Mouse (Mus musculus): ENCODE results near the gene Trim61. TPM values are rescaled to one million over a fixed set of nuclear protein-coding genes. Genes with fewer than 3 reads are reported as not detected.

Trim61 gene
- not detected in 2 replicates for polyA plus RNA-seq (2014; fragmentation: Nextera tagmentation; extraction: Ambion mirVana)

GRCm38 (mm10) chr8:65018423-65018822 lies at the start of gene Trim61, which contains the start of gene Trim60:
TSS of gene Trim61 (minus strand) at chr8:65018523.
TSS of gene Trim60 (minus strand) at chr8:65018584.
- DNase-seq (no peak), ATAC-seq (ENCODE audit: low FRiP score, low TSS enrichment) (no peak)
- Histone ChIP-seq H3K4me2 (ENCODE audit: low read length) (no peak within 1 kb of the TSS), H3K9me3 (ENCODE audit: control insufficient read depth, low read length) (no peaks in the 10 kb centered on the region), H3K4me1 (ENCODE audit: control insufficient read depth, insufficient read depth, low read length) (no peaks in the 10 kb centered on the region), H3K36me3 (ENCODE audit: control insufficient read depth, insufficient read depth, low read length) (no peaks in the 10 kb centered on the region), H3K4me3 (replicated peaks; ENCODE audit: low read depth, low read length) (no peak within 1 kb of the TSS), H3K27ac (replicated peaks; ENCODE audit: low read depth, low read length) (no peak within 1 kb of the TSS), H3K27me3 (ENCODE audit: control insufficient read depth, insufficient read depth, low read length) (no peaks in the 10 kb centered on the region), H3K9ac (replicated peaks; ENCODE audit: low read length) (no peak within 1 kb of the TSS)
- WGBS, result 89% methylated on average over 8 of the region's 8 CpGs

- Histone ChIP-seq H3K27ac (replicated peaks; ENCODE audit: low read depth, low read length) (no peak overlapping the region), H3K9me3 (ENCODE audit: control insufficient read depth, low read length) (no peaks in the 10 kb centered on the region), H3K9ac (replicated peaks; ENCODE audit: low read length) (no peak overlapping the region), H3K36me3 (ENCODE audit: control insufficient read depth, insufficient read depth, low read length) (no peaks in the 10 kb centered on the region), H3K4me2 (ENCODE audit: low read length) (peak overlapping the region; percentile 18; the same call in 1 of the 2 replicates), H3K4me3 (replicated peaks; ENCODE audit: low read depth, low read length) (no peak overlapping the region), H3K4me1 (ENCODE audit: control insufficient read depth, insufficient read depth, low read length) (no peaks in the 10 kb centered on the region), H3K27me3 (ENCODE audit: control insufficient read depth, insufficient read depth, low read length) (no peaks in the 10 kb centered on the region)
- peak; percentile 32 for DNase-seq
- 17% methylated on average over 10 of the region's 10 CpGs for WGBS
- peak; percentile 43; the same call in 1 of the 2 replicates for ATAC-seq (ENCODE audit: low FRiP score, low TSS enrichment)
Observed at GRCm38 (mm10) chr8:65067694-65068472, 49.6 kb upstream of the Trim61 start.

GRCm38 (mm10) chr8:65067031-65067430 lies 48.7 kb upstream of the Trim61 start:
- ATAC-seq (ENCODE audit: low FRiP score, low TSS enrichment) (no peak), DNase-seq (no peak)
- no peaks in the 10 kb centered on the region for H3K4me1 ChIP-seq (ENCODE audit: control insufficient read depth, insufficient read depth, low read length)
- H3K27ac ChIP-seq (replicated peaks; ENCODE audit: low read depth, low read length), result no peak overlapping the region
- no peak overlapping the region for H3K4me2 ChIP-seq (ENCODE audit: low read length)
- H3K9ac ChIP-seq (replicated peaks; ENCODE audit: low read length), result no peak overlapping the region
- no peak overlapping the region for H3K4me3 ChIP-seq (replicated peaks; ENCODE audit: low read depth, low read length)
- H3K27me3 ChIP-seq (ENCODE audit: control insufficient read depth, insufficient read depth, low read length), result no peaks in the 10 kb centered on the region
- no peaks in the 10 kb centered on the region for H3K36me3 ChIP-seq (ENCODE audit: control insufficient read depth, insufficient read depth, low read length)
- no peaks in the 10 kb centered on the region for H3K9me3 ChIP-seq (ENCODE audit: control insufficient read depth, low read length)
- 94% methylated on average over 4 of the region's 4 CpGs for WGBS

GRCm38 (mm10) chr8:65065622-65066021 lies 47.3 kb upstream of the Trim61 start:
- Histone ChIP-seq H3K4me3 (replicated peaks; ENCODE audit: low read depth, low read length) (no peak overlapping the region), H3K36me3 (ENCODE audit: control insufficient read depth, insufficient read depth, low read length) (no peaks in the 10 kb centered on the region), H3K9me3 (ENCODE audit: control insufficient read depth, low read length) (no peaks in the 10 kb centered on the region), H3K27me3 (ENCODE audit: control insufficient read depth, insufficient read depth, low read length) (no peaks in the 10 kb centered on the region), H3K27ac (replicated peaks; ENCODE audit: low read depth, low read length) (no peak overlapping the region), H3K9ac (replicated peaks; ENCODE audit: low read length) (no peak overlapping the region), H3K4me2 (ENCODE audit: low read length) (no peak overlapping the region), H3K4me1 (ENCODE audit: control insufficient read depth, insufficient read depth, low read length) (no peaks in the 10 kb centered on the region)
- DNase-seq (no peak), ATAC-seq (ENCODE audit: low FRiP score, low TSS enrichment) (no peak)
- 96% methylated on average over 3 of the region's 3 CpGs for WGBS

- DNase-seq (no peak), ATAC-seq (ENCODE audit: low FRiP score, low TSS enrichment) (no peak)
- Histone ChIP-seq H3K27me3 (ENCODE audit: control insufficient read depth, insufficient read depth, low read length) (no peaks in the 10 kb centered on the region), H3K4me3 (replicated peaks; ENCODE audit: low read depth, low read length) (no peak overlapping the region), H3K36me3 (ENCODE audit: control insufficient read depth, insufficient read depth, low read length) (no peaks in the 10 kb centered on the region), H3K4me1 (ENCODE audit: control insufficient read depth, insufficient read depth, low read length) (no peaks in the 10 kb centered on the region), H3K27ac (replicated peaks; ENCODE audit: low read depth, low read length) (no peak overlapping the region), H3K9me3 (ENCODE audit: control insufficient read depth, low read length) (no peaks in the 10 kb centered on the region), H3K9ac (replicated peaks; ENCODE audit: low read length) (no peak overlapping the region), H3K4me2 (ENCODE audit: low read length) (no peak overlapping the region)
- 62% methylated on average over 2 of the region's 2 CpGs for WGBS
Observed at GRCm38 (mm10) chr8:65064071-65064470, 45.7 kb upstream of the Trim61 start.

GRCm38 (mm10) chr8:65062195-65062594 lies 43.9 kb upstream of the Trim61 start:
- 54% methylated on average over 4 of the region's 4 CpGs for WGBS
- no peak overlapping the region for H3K4me2 ChIP-seq (ENCODE audit: low read length)
- H3K9me3 ChIP-seq (ENCODE audit: control insufficient read depth, low read length), result no peaks in the 10 kb centered on the region
- H3K27ac ChIP-seq (replicated peaks; ENCODE audit: low read depth, low read length), result no peak overlapping the region
- no peak overlapping the region for H3K4me3 ChIP-seq (replicated peaks; ENCODE audit: low read depth, low read length)
- H3K36me3 ChIP-seq (ENCODE audit: control insufficient read depth, insufficient read depth, low read length), result no peaks in the 10 kb centered on the region
- no peaks in the 10 kb centered on the region for H3K27me3 ChIP-seq (ENCODE audit: control insufficient read depth, insufficient read depth, low read length)
- DNase-seq, result no peak
- H3K9ac ChIP-seq (replicated peaks; ENCODE audit: low read length), result no peak overlapping the region
- no peak for ATAC-seq (ENCODE audit: low FRiP score, low TSS enrichment)
- H3K4me1 ChIP-seq (ENCODE audit: control insufficient read depth, insufficient read depth, low read length), result no peaks in the 10 kb centered on the region

GRCm38 (mm10) chr8:65056722-65057121 lies 38.4 kb upstream of the Trim61 start:
- WGBS, result 93% methylated on average over 4 of the region's 4 CpGs
- no peak overlapping the region for H3K4me2 ChIP-seq (ENCODE audit: low read length)
- no peaks in the 10 kb centered on the region for H3K9me3 ChIP-seq (ENCODE audit: control insufficient read depth, low read length)
- no peaks in the 10 kb centered on the region for H3K27me3 ChIP-seq (ENCODE audit: control insufficient read depth, insufficient read depth, low read length)
- no peak overlapping the region for H3K27ac ChIP-seq (replicated peaks; ENCODE audit: low read depth, low read length)
- no peaks in the 10 kb centered on the region for H3K4me1 ChIP-seq (ENCODE audit: control insufficient read depth, insufficient read depth, low read length)
- ATAC-seq (ENCODE audit: low FRiP score, low TSS enrichment), result no peak
- H3K4me3 ChIP-seq (replicated peaks; ENCODE audit: low read depth, low read length), result no peak overlapping the region
- H3K9ac ChIP-seq (replicated peaks; ENCODE audit: low read length), result no peak overlapping the region
- DNase-seq, result no peak
- H3K36me3 ChIP-seq (ENCODE audit: control insufficient read depth, insufficient read depth, low read length), result no peaks in the 10 kb centered on the region

- ATAC-seq (ENCODE audit: low FRiP score, low TSS enrichment) (no peak), DNase-seq (no peak)
- Histone ChIP-seq H3K27me3 (ENCODE audit: control insufficient read depth, insufficient read depth, low read length) (no peaks in the 10 kb centered on the region), H3K9me3 (ENCODE audit: control insufficient read depth, low read length) (no peaks in the 10 kb centered on the region), H3K36me3 (ENCODE audit: control insufficient read depth, insufficient read depth, low read length) (no peaks in the 10 kb centered on the region), H3K4me3 (replicated peaks; ENCODE audit: low read depth, low read length) (no peak overlapping the region), H3K4me2 (ENCODE audit: low read length) (no peak overlapping the region), H3K9ac (replicated peaks; ENCODE audit: low read length) (no peak overlapping the region), H3K4me1 (ENCODE audit: control insufficient read depth, insufficient read depth, low read length) (no peaks in the 10 kb centered on the region), H3K27ac (replicated peaks; ENCODE audit: low read depth, low read length) (no peak overlapping the region)
- WGBS, result 84% methylated on average over 5 of the region's 5 CpGs
Observed at GRCm38 (mm10) chr8:65053968-65054367, 35.6 kb upstream of the Trim61 start.

- Histone ChIP-seq H3K27me3 (ENCODE audit: control insufficient read depth, insufficient read depth, low read length) (no peaks in the 10 kb centered on the region), H3K9ac (replicated peaks; ENCODE audit: low read length) (no peak overlapping the region), H3K27ac (replicated peaks; ENCODE audit: low read depth, low read length) (no peak overlapping the region), H3K4me3 (replicated peaks; ENCODE audit: low read depth, low read length) (no peak overlapping the region), H3K9me3 (ENCODE audit: control insufficient read depth, low read length) (no peaks in the 10 kb centered on the region), H3K4me1 (ENCODE audit: control insufficient read depth, insufficient read depth, low read length) (no peaks in the 10 kb centered on the region), H3K36me3 (ENCODE audit: control insufficient read depth, insufficient read depth, low read length) (no peaks in the 10 kb centered on the region), H3K4me2 (ENCODE audit: low read length) (no peak overlapping the region)
- no peak for ATAC-seq (ENCODE audit: low FRiP score, low TSS enrichment)
- no peak for DNase-seq
- 94% methylated on average over 3 of the region's 3 CpGs for WGBS
Observed at GRCm38 (mm10) chr8:65053554-65053953, 35.2 kb upstream of the Trim61 start.

All from midbrain, embryonic 14.5 days (tissue).